Mouse (Mus musculus): ENCODE results near the gene Rsbn1l.

DNA sequence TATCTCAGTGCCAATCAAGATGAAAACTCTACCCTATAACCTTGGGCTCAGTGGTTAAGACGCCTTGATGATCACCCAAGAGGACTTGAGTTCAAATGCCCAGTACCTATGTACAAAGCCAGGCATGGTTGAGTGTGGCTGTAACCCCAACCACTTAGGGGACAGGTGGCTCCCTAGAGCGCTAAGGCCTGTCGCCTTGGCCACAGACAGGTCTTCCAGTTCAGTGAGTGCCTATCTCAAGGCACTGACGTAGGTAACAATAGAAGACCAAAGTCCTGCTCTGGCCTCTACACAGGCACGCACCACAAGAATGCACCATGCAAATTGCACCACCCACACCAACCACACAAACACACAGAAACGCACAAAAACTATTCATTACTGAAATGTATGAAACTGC is 9.3 kb downstream of the Rsbn1l start:
- TF ChIP-seq POLR2A (IDR thresholded peaks at IDR 0.05; ENCODE audit: insufficient read depth, low read length) = no peak
- TF ChIP-seq CTCF (IDR thresholded peaks at IDR 0.05; ENCODE audit: low read depth, low read length) = no peak

Data from ES-Bruce4 (cell line).